Mouse (Mus musculus) cortical plate, adult 2 months (tissue): ENCODE measurements around the gene Cited4. TPM values are rescaled to one million over a fixed set of nuclear protein-coding genes. Genes with fewer than 3 reads are reported as not detected.

Experiments
- H3K27ac ChIP-seq: fragments of 200-500 bp; 2 replicates; pipeline ENCODE4 v1.5.1; 2012; ENCODE audit warnings: low read length, control low read depth, inconsistent platforms; ENCODE audit not compliant: insufficient read depth
- H3K4me1 ChIP-seq: fragments of 200-500 bp; 2 replicates; pipeline ENCODE4 v1.6.1; 2011; ENCODE audit warnings: low read length; ENCODE audit not compliant: control insufficient read depth, insufficient read depth
- H3K4me3 ChIP-seq: fragments of 200-500 bp; 2 replicates; pipeline ENCODE4 v1.5.1; 2011; ENCODE audit warnings: mild to moderate bottlenecking, low read length, control low read depth; ENCODE audit not compliant: insufficient read depth
- CTCF ChIP-seq: fragments of 200-500 bp; IDR thresholded peaks from 2 replicates; pipeline ENCODE4 v1.5.1; 2011; ENCODE audit warnings: mild to moderate bottlenecking, control low read depth, low read length; ENCODE audit not compliant: insufficient read depth; ENCODE audit errors: extremely low read depth
- POLR2A ChIP-seq: fragments of 200-500 bp; IDR thresholded peaks from 2 replicates; pipeline ENCODE4 v1.6.1; 2011; ENCODE audit warnings: mild to moderate bottlenecking, low read length, control low read depth; ENCODE audit not compliant: insufficient read depth; ENCODE audit errors: extremely low read depth
- polyA plus RNA-seq: library from polyadenylated mRNA; depleted of rRNA; stranded (reverse); fragments of >200 nt; gene quantifications from 2 replicates; pipeline ENCODE4 v1.2.3, GENCODE M21; 2012

Gene Cited4
- polyA plus RNA-seq, 1 experiment, result 16.8 TPM

- Histone ChIP-seq H3K4me1 (peaks cover 2% of the 10 kb centered on the region; the same call in 1 of the 2 replicates), H3K4me3 (no peak overlapping the region), H3K27ac (no peak overlapping the region)
- TF ChIP-seq POLR2A, result no peak
- no peak for TF ChIP-seq CTCF
Observed at GRCm38 (mm10) chr4:120655898-120656297, 10.5 kb upstream of the Cited4 start.

DNA sequence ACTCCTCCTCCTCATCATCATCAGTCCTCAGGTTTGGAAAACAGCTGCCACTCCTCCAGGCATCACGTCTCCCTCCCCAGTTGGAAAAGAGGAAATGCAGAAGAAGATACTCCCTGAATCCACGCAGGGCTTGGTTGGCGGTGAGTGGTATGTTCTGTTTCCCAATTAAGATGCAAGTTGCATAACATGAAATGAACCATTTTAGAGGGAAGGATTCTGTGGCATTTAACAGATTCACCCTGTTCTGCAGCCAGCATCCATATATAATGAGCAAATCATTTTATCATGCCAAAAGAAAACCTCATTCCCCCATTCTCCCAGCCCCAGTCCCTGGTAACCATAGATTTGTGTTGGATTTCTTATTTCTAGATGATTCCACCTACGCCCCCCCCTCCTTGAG, 5.9 kb upstream of the Cited4 start:
- peak overlapping the region; percentile 91 for H3K27ac ChIP-seq
- TF ChIP-seq POLR2A, result no peak
- no peak for TF ChIP-seq CTCF
- no peak overlapping the region for H3K4me3 ChIP-seq
- peaks cover 2% of the 10 kb centered on the region; the same call in 1 of the 2 replicates for H3K4me1 ChIP-seq

DNA sequence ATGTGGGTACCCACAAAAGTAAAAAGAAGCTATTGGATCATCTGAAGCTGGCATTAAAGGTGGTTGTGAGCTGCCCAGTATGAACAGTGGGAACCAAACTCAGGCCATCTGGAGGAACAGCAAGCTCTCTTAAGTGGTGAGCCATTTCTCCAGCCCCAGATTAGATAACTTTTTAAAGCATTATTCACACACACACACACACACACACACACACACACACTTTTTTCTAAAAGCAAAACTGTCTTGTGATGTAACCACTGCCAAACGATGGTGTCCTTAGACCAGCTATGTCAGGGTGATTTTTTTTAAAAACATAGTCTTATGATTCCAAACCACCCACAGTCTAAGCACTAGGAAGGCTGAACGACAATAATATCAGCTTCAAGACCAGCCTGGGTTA, 1.8 kb upstream of the Cited4 start:
- TF ChIP-seq CTCF, result no peak
- TF ChIP-seq POLR2A, result no peak
- H3K27ac ChIP-seq, result no peak overlapping the region
- peaks cover 2% of the 10 kb centered on the region; the same call in 1 of the 2 replicates for H3K4me1 ChIP-seq
- H3K4me3 ChIP-seq, result no peak overlapping the region

GRCm38 (mm10) chr4:120665144-120665700, 1.1 kb upstream of the Cited4 start:
- no peaks in the 10 kb centered on the region for H3K4me1 ChIP-seq
- no peak for TF ChIP-seq POLR2A
- no peak for TF ChIP-seq CTCF
- H3K27ac ChIP-seq, result no peak overlapping the region
- H3K4me3 ChIP-seq, result no peak overlapping the region

- Histone ChIP-seq H3K4me1 (no peaks in the 10 kb centered on the region), H3K27ac (no peak overlapping the region), H3K4me3 (no peak overlapping the region)
- TF ChIP-seq POLR2A, result no peak
- no peak for TF ChIP-seq CTCF
Observed at GRCm38 (mm10) chr4:120665782-120666181, 590 bp upstream of the Cited4 start.

- Histone ChIP-seq H3K27ac (peak overlapping the region; percentile 52; the same call in 1 of the 2 replicates), H3K4me1 (no peaks in the 10 kb centered on the region), H3K4me3 (peak overlapping the region; percentile 46)
- TF ChIP-seq POLR2A, result no peak
- no peak for TF ChIP-seq CTCF
Observed at GRCm38 (mm10) chr4:120667045-120667501, 701 bp downstream of the Cited4 start.

DNA sequence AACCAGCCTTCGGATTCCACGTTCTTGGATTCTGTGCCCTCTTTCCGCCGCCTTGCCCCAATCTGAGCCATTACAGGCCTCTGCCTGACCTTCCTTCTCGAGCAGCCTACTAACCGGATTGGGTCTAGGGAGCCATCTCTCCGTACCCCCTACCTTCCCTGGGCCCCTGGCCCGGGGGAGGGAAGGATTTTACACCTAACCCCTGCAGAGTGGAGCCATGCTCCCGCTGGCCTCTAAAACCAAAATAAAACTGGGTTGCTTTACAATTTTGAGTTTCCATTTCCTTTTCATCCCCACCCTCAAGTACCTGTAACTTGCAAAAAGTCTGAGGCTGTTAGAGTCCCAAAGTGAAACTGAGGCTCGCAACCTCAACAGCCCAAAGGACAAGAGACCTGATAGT, 1.2 kb downstream of the Cited4 start:
- Histone ChIP-seq H3K27ac (peak overlapping the region; percentile 52; the same call in 1 of the 2 replicates), H3K4me1 (no peaks in the 10 kb centered on the region), H3K4me3 (peak overlapping the region; percentile 46)
- no peak for TF ChIP-seq POLR2A
- TF ChIP-seq CTCF, result no peak

GRCm38 (mm10) chr4:120668551-120668950, 2.2 kb downstream of the Cited4 start:
- Histone ChIP-seq H3K4me3 (no peak overlapping the region), H3K4me1 (no peaks in the 10 kb centered on the region), H3K27ac (no peak overlapping the region)
- no peak for TF ChIP-seq POLR2A
- TF ChIP-seq CTCF, result 0 out of 2 replicates have a peak, but pooled peaks have one; percentile 5

GRCm38 (mm10) chr4:120669585-120669984, 3.2 kb downstream of the Cited4 start:
- TF ChIP-seq POLR2A, result no peak
- no peak for TF ChIP-seq CTCF
- Histone ChIP-seq H3K27ac (no peak overlapping the region), H3K4me3 (no peak overlapping the region), H3K4me1 (no peaks in the 10 kb centered on the region)

DNA sequence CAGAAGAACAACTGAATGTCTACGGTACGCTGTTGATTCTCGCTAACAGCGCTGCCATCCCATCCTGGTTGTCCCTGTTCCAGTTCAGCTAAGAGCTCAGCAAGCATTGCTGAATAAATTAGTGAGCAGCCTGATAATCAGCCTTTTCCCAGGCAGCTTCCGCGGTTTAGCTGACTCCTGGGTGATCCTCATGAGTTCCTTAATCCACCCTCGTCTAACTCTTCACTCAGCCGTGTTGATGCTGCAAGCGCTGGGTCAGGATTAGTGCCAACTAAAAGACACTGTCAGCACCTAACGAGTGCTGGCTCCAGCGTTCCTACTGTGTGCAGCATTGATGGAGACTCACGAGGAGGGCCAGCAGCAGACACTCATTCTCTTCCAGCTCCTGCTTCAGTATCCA, 4.7 kb downstream of the Cited4 start:
- H3K27ac ChIP-seq, result no peak overlapping the region
- TF ChIP-seq CTCF (no peak), POLR2A (no peak)
- no peak overlapping the region for H3K4me3 ChIP-seq
- no peaks in the 10 kb centered on the region for H3K4me1 ChIP-seq
